Mouse (Mus musculus) heart, embryonic 12.5 days (tissue): ENCODE measurements around the gene Cdc20. TPM values are rescaled to one million over a fixed set of nuclear protein-coding genes. Genes with fewer than 3 reads are reported as not detected.

Experiments
- ATAC-seq: fragments of 200-750 bp; cut with Nextera tagmentation; 2 replicates; pipeline ENCODE4 v1.8.0; 2017; ENCODE audit warnings: moderate TSS enrichment, moderate library complexity; ENCODE audit not compliant: insufficient number of reproducible peaks, low FRiP score
- H3K27ac ChIP-seq: fragments of 300-500 bp; sonication (generic); 2 replicates; pipeline ENCODE4 v1.5.1; 2016; ENCODE audit warnings: mild to moderate bottlenecking, moderate library complexity; ENCODE audit not compliant: poor library complexity, severe bottlenecking
- H3K27me3 ChIP-seq: fragments of 300-500 bp; sonication (generic); replicated peaks from 2 replicates; pipeline ENCODE4 v1.6.1; 2016; ENCODE audit warnings: mild to moderate bottlenecking, moderate library complexity
- H3K36me3 ChIP-seq: fragments of 300-500 bp; sonication (generic); 2 replicates; pipeline ENCODE4 v1.6.1; 2016; ENCODE audit warnings: mild to moderate bottlenecking, moderate library complexity
- H3K4me1 ChIP-seq: fragments of 300-500 bp; sonication (generic); replicated peaks from 2 replicates; pipeline ENCODE4 v1.6.1; 2016; ENCODE audit warnings: mild to moderate bottlenecking
- H3K4me2 ChIP-seq: fragments of 300-500 bp; sonication (generic); 2 replicates; pipeline ENCODE4 v1.6.1; 2016; ENCODE audit warnings: mild to moderate bottlenecking, moderate library complexity
- H3K4me3 ChIP-seq: fragments of 300-500 bp; sonication (generic); 2 replicates; pipeline ENCODE4 v1.5.1; 2016; ENCODE audit warnings: mild to moderate bottlenecking
- H3K9ac ChIP-seq: fragments of 300-500 bp; sonication (generic); 2 replicates; pipeline ENCODE4 v1.6.1; 2016; ENCODE audit warnings: mild to moderate bottlenecking, moderate library complexity
- H3K9me3 ChIP-seq: fragments of 300-500 bp; sonication (generic); replicated peaks from 2 replicates; pipeline ENCODE4 v1.6.1; 2016; ENCODE audit warnings: mild to moderate bottlenecking, moderate library complexity
- WGBS: fragments of 180-500 bp; shearing (Covaris S2); methylation state at CpG from one replicate; pipeline ENCODE4 v1.1.7; 2016; 5-methylcytosine and 5-hydroxymethylcytosine counted together
- polyA plus RNA-seq: library from polyadenylated mRNA; unstranded; fragments of >200 nt; fragmentation: Nextera tagmentation; extraction: Ambion mirVana; gene quantifications from 2 replicates; pipeline ENCODE4 v1.2.1, GENCODE M21; 2016

The Cdc20 gene
- polyA plus RNA-seq, 1 experiment from 2014 or later, result 157 TPM

DNA sequence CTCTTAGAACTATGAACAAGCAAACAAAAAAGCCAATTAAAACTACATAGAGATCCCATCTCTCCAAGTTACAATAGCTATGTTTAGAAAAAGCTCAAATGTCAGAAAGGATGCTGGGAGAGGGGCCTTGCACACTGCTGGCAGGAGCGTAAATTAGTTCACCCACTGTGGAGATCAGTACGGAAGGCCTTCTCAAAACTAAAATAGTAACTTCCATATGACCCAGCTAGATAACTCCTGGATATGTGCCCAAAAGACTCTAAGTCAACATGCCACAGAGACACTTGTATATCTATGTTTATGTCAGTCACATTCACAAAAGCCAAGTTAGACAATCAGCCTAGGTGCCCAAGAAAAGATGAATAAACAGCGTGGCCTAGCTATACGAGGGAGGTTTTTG, 41.9 kb downstream of the Cdc20 start:
- Histone ChIP-seq H3K36me3 (peaks cover 84% of the 10 kb centered on the region), H3K4me2 (no peak overlapping the region), H3K9ac (no peak overlapping the region), H3K9me3 (no peaks in the 10 kb centered on the region), H3K27ac (peak overlapping the region; percentile 76; the same call in 1 of the 2 replicates), H3K27me3 (no peaks in the 10 kb centered on the region), H3K4me1 (peaks cover 18% of the 10 kb centered on the region), H3K4me3 (no peak overlapping the region)
- WGBS, result 46% methylated on average over 4 of the region's 4 CpGs
- ATAC-seq, result no peak

DNA sequence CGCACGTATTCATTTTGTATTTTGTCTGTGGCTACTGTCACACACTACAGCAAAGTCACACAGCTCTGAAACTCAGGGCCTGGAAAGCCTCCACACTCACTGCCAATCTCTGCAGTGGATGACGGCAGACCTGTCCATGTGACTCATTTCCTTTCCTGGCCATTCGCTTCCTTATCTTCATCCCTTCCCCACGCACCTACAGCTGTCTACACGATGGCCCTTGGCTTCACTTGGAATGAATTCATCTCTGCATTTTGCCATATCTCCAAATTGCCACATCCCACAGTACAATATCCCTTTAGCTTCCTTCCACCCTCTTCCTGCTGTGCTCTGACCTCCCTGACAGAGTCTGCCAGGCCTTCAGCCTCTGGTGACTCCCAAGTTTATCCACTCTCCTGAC, 42.6 kb downstream of the Cdc20 start:
- Histone ChIP-seq H3K36me3 (peaks cover 86% of the 10 kb centered on the region), H3K4me2 (no peak overlapping the region), H3K9me3 (no peaks in the 10 kb centered on the region), H3K27me3 (no peaks in the 10 kb centered on the region), H3K4me3 (no peak overlapping the region), H3K9ac (no peak overlapping the region), H3K4me1 (peaks cover 18% of the 10 kb centered on the region), H3K27ac (peak overlapping the region; percentile 76)
- 42% methylated on average over 6 of the region's 6 CpGs for WGBS
- peak; percentile 49; the same call in 1 of the 2 replicates for ATAC-seq

DNA sequence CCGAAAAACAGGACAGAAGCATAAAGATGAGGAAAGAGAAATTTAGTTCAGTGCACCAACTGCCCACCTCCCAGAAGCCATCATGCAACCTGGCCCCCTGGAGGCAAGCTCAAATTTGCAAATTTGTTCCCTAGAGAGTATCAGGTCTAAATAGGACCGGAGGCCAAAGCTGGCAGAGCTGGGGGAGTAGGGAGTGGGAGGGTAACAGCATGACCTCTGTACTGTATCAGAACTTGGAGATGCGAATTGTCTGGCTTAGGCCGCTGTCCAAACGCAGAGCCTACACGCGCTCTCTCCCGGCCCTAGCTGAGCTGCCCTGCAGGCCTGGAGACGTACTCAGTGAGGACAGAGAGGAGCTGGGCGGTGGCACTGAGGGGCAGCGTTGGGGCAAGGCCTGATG, 47.0 kb downstream of the Cdc20 start:
- WGBS, result 92% methylated on average over 11 of the region's 11 CpGs
- Histone ChIP-seq H3K27ac (no peak overlapping the region), H3K27me3 (no peaks in the 10 kb centered on the region), H3K4me2 (no peak overlapping the region), H3K36me3 (peaks cover 91% of the 10 kb centered on the region), H3K9me3 (no peaks in the 10 kb centered on the region), H3K4me1 (peaks cover 16% of the 10 kb centered on the region), H3K9ac (no peak overlapping the region), H3K4me3 (no peak overlapping the region)
- ATAC-seq, result no peak

DNA sequence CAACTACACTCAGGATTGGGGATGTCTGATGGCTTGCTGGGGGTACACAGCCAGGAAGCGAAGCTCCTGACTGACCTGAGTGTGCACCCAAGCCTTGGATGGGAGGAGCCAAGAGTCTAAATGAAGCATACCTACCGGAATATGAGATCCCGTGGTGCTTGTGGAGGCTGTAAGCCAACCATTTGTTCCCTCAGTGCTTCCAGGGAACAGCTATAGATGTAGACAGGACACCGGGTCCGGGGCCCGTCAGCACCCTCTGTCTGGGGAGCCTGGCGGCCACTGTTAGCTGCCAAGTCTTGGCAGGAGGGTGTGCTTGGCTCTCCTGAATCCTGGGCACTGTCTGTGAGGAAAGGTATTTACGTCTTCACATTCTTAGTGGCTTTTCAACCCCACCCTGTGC, 49.8 kb downstream of the Cdc20 start:
- ATAC-seq, result no peak
- 92% methylated on average over 8 of the region's 8 CpGs for WGBS
- Histone ChIP-seq H3K27ac (no peak overlapping the region), H3K36me3 (peaks cover 100% of the 10 kb centered on the region), H3K4me1 (no peaks in the 10 kb centered on the region), H3K4me2 (no peak overlapping the region), H3K9me3 (no peaks in the 10 kb centered on the region), H3K27me3 (no peaks in the 10 kb centered on the region), H3K9ac (no peak overlapping the region), H3K4me3 (no peak overlapping the region)

DNA sequence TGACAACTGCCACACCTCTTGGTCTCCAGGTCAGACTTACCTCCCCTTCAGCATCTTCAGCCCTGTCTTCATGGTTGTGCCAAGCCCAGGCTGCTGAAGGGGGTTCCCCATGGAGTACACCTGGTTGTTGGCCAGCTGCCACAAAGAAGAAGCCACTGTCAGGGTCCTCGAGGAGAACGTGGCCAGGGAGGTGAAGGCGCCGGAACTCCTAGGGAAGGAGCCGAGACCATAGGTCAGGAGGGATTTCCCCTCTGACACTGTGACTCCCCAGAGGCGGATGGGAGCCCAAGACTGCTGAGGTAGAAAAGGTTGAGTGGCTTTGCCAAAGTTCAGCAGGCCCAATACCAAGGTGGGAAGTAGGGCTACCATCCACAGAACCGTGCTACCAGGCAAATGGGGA, 53.9 kb downstream of the Cdc20 start:
- 95% methylated on average over 7 of the region's 7 CpGs for whole genome bisulfite sequencing

More for the DNA sequence above, 53.9 kb downstream of the Cdc20 start:
- Histone ChIP-seq H3K9me3 (no peaks in the 10 kb centered on the region), H3K4me3 (no peak overlapping the region), H3K9ac (no peak overlapping the region), H3K4me1 (no peaks in the 10 kb centered on the region), H3K27ac (no peak overlapping the region), H3K27me3 (no peaks in the 10 kb centered on the region), H3K36me3 (peaks cover 95% of the 10 kb centered on the region), H3K4me2 (no peak overlapping the region)
- ATAC-seq, result no peak

Other genes starting within 250 kb of the Cdc20 start
- gene Ptprf, start 145.9 kb downstream of the Cdc20 start, polyA plus RNA-seq, result 38.1 and 43.5 TPM in 2 replicates
- 6.7 and 8.5 TPM in 2 replicates for gene Szt2, start 28.1 kb downstream of the Cdc20 start, polyA plus RNA-seq
- 79.7 and 81.3 TPM in 2 replicates for gene Med8, start 28.0 kb downstream of the Cdc20 start, polyA plus RNA-seq
- gene Elovl1, start 9.3 kb downstream of the Cdc20 start, polyA plus RNA-seq, result 52.2 and 57.1 TPM in 2 replicates
- 2.9 and 3.9 TPM in 2 replicates for gene Mpl, start 20.2 kb upstream of the Cdc20 start, polyA plus RNA-seq
- 65.8 and 69.4 TPM in 2 replicates for gene Tie1, start 52.7 kb upstream of the Cdc20 start, polyA plus RNA-seq
- 0.27 and 0.31 TPM in 2 replicates for gene 2610528J11Rik, start 89.6 kb upstream of the Cdc20 start, polyA plus RNA-seq
- 0.18 and 0.23 TPM in 2 replicates for gene Tmem125, start 106.7 kb upstream of the Cdc20 start, polyA plus RNA-seq
- 0.76 and 0.80 TPM in 2 replicates for gene Cfap57, start 183.4 kb upstream of the Cdc20 start, polyA plus RNA-seq
- gene Ebna1bp2, start 183.4 kb upstream of the Cdc20 start, polyA plus RNA-seq, result 96.7 and 103 TPM in 2 replicates
- gene Olfr62, start 221.6 kb upstream of the Cdc20 start, polyA plus RNA-seq, result not detected in 2 replicates